Mouse (Mus musculus): Measurements from ENCODE around the gene Celf2.

Celf2 gene

DNA sequence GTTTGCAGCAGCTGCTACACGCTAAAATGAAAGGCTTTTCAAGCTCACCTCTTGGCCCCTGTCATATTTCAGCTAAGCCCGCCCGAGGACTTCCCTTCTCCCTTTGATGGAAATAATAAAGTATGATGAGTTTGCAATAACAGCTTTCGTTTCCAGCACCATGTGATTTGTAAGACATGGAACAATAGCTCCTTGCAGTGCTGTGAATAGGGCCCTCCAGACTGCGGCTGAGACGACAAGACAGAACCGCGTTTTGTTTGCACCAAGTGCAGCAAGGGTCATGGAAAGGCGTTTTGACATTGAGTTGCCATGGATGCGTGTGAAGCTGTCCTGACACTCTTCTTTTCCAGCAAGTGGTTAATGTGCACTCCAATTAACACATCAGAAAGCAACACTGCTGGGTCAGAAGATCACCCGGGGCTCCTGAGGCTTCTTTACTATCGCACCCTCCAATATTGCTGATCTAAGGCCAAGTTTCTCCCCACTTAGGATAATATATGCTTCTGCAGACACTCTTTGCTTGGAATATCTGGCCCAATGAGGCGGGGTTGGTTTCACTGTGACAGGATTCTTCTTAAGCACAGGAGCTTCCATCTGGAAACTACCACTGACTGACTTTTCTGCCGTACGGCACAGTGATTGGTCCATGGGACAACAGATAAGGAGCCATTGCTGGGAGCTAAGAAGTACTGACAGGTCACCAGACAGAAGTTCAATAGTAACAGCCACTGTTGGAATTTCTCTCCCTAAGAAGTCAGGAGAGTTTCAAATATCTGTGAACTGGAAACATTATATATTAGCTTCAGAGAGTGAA lies 301.5 kb downstream of the Celf2 start:
- DNase-seq (ENCODE audit: low read depth, low spot score): no peak

DNA sequence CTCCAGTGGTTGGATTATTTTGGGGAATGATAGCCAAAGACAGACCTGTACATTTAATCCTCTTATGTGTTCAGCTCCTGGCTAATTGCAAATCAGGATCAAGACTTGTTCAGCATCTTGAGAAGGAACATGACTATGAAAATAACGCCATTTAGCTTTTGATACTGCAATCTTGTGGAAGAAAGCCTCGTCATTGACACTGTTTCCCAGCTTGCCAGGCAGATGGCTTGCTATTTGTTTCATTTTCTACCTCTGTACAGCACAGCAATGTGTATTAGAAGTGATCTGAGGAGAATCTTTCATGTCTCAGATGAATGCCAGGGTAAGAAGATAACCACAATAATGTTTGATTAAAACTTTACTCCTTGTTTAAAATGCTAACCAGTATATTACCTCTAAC lies 315.9 kb downstream of the Celf2 start:
- no peak for DNase-seq (ENCODE audit: low read depth, low spot score)

DNA sequence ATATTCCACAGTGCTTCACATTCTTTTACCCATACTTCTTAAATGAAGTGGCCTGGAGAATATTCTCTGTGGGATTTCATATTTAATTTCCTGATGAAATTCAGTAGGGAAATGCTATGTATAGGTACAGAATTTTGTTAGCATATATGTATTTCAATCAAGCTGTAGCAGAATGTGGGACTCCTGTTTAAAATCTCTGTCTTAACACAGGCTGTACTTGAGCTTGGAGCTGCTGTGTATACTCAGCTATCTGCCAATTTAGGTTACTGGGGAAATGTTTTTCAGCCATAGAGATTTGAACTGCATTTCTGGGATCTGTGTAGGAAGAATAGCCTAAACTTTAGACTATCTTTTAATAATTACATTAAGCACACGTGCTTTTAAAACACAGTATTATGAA lies 330.2 kb downstream of the Celf2 start:
- DNase-seq (ENCODE audit: low read depth, low spot score): no peak

DNA sequence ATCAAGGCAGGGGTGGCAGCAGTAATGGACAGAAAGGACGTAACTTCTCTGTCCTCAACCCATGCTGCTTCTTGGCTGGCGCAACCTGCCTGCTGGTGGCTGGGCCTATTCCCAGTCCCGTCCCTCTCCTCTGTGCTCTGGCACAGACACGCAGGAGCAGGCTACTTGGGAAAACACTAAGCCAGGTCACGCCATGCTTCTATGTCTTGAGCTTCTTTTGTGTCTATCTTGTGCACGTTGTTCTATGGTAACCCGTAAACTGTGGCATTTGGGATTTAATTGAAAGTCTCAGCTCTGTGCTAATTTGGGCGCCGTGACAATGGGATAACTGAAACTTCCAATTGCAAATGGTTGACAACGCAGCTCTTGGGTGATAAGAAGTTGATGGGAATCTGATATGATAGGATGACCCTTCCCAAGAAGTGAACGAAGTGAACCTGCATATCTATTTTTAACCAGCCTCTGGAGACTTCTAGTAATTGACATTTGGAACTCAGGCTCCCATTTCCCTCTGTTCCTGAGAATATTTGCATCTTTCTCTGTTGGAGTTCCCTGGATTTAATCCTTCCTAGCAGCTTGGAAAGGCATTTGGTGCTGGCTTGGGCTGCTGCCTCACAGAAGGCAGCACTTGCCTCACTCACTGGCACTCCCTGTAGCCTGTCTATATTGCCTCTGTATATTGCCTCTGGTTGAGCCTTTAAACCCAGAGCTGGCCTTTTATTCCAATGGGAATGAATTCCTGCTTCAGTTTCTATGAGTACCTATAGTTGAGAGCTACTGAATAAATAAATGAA lies 335.9 kb downstream of the Celf2 start:
- no peak for DNase-seq (ENCODE audit: low read depth, low spot score)

DNA sequence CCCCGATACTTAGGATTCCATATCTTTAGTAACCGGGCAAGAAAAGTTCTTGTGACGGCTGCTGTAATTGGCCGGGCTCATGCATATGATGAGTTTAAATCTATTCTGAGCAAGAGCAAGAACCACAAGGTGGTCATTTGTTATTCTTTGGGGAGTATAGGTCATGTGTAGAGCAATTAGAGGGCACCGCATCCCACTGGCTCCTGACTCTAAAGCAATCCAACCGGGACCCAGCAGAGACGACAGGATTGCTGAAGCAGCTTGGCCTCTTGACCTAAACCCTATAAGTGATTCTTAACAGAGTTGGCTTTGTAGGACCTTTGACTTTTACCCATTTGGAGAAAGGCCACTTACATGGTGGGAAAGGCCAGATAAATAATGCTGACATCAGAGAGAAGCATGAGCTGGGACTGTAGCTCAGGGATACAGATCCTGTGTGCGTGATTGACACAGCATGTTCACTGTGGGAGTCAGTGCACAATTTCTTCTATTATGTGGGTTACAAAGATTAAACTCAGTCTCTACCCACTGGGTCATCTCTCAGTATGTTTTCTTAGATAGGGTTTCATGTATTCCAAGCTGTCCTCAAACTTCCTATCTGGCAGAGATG lies 338.2 kb downstream of the Celf2 start:
- no peak for DNase-seq (ENCODE audit: low read depth, low spot score)

DNA sequence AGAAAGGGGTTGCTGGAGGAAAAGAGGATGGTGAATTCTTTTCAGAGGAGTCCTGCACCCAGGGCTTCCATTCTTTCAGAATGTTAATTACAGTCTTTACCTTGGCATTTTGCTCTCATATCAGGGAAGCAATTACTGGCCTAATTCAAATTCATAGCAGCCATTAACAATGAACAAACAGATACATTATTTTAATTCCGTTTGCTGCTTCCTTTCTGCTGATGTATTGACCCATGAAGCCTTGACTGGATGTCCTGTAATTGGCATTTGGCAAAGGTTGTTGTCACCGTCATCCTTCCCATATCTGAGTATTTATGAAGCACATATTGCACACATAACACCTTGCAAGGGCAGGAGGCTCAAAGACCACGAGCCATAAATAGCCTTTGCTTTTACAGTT lies 343.6 kb downstream of the Celf2 start:
- no peak for DNase-seq (ENCODE audit: low read depth, low spot score)

DNA sequence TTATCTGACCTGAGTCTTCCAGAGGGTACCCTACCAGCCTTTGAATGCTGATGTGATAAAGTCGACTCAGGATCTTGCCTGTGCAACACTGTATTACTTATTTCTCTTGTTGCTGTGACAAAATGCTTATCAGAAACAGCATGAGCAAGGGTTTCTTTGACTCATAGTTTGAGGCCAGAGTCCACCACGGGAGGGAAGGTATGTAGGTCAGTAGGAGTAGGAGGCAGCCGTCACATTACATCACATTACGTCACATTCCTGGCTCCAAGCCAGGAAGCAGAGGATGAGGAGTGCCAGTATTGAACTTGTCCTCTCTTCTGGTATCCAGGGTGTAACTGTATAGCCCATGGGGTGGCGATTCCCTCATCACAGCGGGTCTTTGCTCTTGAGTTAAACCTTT lies 349.3 kb downstream of the Celf2 start:
- no peak for DNase-seq (ENCODE audit: low read depth, low spot score)

DNA sequence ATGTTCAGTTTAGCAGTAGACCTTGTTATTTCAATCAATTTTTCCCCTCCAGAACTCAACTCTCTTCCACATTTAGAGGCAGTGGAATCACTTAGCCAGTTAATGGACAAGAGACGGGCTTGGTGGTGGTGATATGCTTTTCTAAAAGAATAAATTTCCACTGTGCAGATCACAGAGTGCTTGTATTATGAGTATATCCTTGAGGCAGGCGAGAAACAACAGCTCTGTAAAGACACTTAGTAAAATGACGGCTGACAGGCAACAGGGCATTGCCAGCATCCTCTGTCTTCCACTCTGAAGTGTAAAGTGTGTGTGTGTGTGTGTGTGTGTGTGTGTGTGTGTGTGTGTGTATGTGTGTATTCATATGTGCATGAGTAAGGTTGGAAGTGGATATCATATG lies 362.1 kb downstream of the Celf2 start:
- no peak for DNase-seq (ENCODE audit: low read depth, low spot score)

DNA sequence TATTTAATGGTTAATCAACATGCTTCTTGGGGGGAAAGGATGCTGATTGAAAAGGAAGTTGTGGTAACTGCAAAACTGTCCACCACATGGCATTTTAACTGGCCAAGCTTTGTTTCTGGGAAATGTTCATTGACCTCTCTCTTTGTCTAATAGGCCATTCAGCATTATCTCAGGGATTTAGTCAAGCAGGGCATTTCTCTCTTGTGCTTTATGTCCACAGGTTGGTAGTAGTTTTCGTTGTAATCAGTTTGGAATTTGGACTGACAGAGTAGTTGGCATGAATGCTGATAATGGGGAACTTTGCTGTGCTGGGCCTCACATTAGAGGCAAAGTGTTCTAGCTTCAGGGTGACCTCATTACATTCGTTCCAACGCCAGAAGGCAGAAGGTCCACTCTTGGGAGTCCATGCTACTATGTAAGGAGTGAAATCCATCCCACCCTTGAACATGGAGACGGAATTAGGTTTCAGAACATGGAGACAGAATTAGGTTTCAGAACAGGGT lies 363.8 kb downstream of the Celf2 start:
- no peak for DNase-seq (ENCODE audit: low read depth, low spot score)

DNA sequence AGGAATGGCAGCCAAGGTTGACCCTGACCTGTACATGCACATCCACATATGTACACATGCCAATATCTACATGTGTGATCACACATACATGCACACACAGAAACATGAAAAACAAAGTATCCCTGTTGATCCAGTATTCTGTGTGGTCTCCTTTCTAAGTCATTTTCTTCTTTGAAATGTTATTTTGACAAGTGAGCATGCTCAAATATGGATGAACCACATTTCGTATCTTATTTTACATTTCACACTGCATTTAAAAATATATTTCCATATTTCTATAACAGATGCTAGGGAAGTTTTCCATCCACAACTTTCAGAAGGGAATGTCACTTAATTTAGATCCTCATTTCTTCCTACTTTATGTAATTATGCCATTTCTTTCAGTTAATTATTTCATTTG lies 364.5 kb downstream of the Celf2 start:
- DNase-seq (ENCODE audit: low read depth, low spot score): no peak

DNA sequence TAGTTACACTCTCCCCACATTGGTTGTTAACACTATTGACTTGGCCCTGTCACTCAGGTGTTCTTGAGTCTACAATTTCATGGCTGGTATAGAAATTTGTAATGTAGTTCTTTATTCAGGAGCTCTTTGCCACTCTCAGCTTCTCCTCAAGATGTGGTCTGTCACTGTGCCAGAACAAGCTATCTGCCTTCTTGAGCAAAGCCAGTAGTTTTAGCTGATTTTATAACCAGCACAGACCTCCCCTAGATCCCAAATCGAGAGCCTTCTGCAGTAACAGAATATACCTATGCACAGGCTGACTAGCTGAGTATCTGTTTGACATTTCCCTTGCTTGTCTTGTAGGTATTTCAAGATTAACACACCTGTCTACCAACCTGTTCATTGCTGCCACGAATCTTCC lies 386.0 kb downstream of the Celf2 start:
- DNase-seq (ENCODE audit: low read depth, low spot score): no peak

DNA sequence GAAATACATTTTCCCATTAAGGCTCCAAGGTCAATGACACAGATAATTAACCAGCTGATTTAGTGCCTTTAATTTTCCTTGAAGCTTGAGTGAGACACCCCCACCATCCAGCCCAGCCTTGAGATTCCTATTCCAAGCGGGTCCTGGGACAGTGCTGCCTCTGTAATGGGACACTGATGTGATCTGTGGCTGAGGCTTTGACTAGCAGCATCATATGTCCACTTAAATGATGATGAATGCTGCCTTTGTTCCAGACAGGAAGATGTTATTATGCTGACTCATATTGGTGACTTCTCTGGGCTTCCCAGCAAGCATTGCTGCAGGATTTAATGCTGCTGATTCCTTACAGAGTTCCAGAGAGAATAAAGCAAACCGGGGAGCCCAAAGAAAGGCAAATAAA lies 393.6 kb downstream of the Celf2 start:
- DNase-seq (ENCODE audit: low read depth, low spot score): no peak

DNA sequence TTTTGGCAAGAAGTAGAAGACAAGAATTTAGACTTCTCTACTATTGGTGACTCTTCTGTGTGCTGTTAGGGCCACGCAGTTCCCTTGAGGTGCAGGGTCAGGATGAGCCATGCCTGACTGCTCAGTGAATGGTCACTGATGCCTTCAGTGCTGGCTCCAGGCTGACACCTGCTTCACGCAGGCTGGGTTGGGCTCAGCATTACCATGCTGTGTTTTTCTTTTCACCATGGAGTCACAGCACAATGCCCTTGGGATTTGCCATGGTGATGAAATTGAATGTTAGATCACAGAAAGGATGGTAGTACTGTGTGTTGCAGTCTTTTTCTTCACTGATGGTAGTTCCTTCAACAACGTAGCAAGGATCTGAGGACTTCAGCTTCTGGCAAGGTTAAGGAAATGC lies 394.2 kb downstream of the Celf2 start:
- no peak for DNase-seq (ENCODE audit: low read depth, low spot score)

DNA sequence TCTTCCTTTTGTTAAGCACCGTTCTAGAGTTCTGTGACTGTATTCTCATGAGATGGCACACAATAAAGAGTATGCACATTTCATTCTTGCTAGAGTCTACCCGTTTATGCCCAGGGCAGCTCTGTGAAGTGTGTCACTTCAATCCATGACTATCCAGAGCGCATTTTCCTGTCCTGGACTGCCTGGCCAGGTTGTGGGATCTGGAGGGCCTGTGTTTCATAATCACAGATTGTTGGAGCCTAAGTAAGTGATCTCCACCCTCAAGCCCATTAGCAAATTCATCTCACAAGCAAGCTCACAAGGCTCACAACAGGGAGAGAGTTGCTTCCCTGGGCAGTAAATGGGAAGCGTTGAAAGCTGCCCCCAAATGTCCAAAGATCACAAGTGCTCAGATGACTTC lies 395.6 kb downstream of the Celf2 start:
- DNase-seq (ENCODE audit: low read depth, low spot score): no peak

DNA sequence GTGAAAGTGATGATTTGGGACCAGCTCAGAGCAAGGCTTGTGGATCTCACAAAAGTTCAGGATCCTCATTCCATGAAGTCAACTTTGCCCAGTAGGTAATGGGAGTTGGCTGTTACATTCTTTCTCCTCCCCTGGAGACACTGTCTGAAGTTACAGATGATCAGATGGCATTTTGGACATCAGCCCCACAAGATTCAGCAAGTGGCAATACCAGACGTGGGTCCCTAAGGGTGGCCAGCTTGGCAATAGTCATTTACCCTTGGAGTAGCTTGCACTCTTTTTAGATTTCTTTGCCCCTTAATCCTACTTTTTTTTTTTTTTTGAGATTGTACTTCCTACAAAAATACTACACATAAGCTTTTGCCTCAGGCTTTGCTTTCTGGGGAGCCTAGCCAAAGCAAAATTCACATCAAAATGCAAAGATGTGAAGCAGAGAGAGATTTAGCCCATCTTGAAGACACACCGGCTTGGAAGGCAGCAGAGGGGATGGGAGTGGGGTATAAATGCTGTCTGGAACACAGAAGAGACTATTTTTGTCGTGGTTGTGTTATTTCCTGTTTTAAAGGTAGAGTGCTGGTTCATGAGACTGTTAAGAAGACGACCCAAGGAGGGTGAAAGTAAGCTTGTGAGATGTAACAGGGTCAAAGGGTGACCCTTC lies 397.1 kb downstream of the Celf2 start:
- DNase-seq (ENCODE audit: low read depth, low spot score): no peak

DNA sequence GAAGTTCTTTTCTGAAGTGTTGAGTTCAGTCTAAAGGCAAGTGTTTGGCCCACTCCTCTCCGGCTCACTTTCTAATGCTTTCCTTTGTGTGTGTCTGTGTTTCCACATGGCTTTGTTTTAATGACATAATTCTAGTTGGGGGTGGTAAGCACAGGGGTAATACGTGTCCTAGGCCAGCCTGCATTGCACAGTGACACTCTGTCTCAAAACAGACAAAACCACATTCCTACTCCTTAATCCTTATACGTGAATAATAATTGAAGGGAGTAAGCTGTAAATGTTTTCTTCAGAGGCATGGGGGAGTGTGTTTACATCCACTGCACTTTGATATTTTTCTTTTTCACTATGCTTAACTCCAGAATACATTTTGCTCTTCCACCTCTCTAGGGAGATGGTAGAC lies 415.9 kb downstream of the Celf2 start:
- DNase-seq (ENCODE audit: low read depth, low spot score): no peak

DNA sequence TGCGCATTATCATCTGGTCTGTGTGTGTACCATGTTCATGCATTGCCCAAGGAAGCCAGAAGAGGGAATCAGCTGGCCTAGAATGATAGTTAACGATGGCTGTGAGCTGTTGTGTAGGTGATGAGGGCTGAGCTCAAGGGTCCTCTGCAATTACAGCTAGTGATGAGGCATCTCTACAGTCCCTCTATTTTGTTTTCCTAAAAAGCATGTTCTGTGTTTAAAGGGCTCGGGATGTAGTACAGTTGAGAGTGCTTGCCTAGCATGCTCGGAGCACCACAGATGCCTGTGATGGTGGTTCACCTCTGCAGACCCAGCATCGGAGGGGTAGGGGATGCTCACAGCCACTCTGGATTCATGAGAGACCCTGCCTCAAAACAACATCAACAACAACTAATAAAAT lies 416.7 kb downstream of the Celf2 start:
- no peak for DNase-seq (ENCODE audit: low read depth, low spot score)

DNA sequence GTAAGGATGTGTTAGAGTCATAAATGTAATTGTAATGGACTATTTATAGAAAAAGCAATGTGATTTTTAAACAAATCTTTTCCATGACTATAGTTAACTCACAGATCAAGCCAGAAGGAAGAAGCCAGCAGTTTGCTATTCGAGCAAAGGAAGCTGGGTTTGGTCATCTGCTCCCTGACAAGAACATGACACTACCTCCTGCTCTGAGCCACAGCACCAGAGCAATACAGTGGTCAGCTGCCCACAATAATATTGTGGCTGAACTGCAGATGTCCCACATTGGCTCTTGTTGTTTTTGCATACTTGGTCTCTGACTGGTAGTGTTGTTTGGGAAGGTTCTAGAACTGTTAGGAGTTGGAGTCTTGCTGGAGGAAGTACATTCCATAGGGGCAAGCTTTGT lies 418.9 kb downstream of the Celf2 start:
- no peak for DNase-seq (ENCODE audit: low read depth, low spot score)

DNA sequence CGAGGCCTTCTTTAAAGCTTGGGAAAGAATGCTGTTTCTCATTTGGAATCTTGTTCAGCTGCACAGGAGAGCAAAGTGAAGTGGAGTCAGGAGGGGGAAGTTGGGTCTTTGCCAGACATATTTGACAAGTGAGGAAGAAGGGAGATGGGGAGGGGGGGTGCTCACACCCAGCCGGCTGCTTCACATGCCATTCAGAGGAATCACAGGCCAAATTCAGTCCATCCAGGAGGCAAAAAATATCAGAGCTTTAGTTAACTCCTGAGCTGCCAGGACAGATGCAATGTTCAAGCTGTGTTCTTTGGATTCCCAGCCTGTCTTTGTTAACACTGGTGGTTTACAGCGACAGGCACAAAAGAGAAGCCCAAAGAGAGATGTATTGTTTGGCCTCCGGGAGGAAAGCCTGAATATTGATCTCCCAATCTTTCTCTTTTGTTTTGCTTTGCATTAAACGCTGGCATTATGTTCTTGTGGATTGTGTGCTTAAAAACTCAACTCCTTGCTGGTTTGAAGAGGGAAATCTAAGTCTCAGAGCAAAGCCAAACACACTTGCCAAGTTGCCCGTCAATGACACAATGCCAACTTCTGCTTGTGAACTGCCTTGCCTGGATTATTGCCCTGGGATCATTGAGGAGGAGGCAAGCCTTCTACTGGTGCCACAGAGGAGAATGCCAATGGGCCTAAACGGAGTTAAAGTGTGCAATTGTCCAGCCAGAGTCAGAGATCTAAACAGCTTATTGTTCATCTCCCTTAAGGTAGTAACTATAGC lies 420.1 kb downstream of the Celf2 start:
- DNase-seq (ENCODE audit: low read depth, low spot score): no peak

DNA sequence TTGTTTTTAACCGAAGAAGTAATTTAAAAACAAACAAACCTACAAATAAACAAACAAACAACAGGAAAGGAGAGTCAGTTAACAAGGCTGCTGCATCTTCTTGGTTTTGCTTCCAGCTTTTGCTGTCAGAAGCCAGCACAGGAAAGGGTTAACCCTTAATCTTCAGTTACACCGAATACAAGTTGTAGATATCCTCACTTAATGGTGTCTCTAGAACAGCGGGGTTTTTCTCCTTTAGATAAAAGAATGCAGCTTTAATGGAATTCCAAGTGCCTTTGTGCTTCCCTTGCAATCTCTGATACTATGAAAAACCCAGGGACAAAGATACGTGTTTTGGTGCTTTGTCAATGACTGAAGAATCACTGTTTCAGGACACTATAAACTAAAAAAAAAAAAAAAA lies 420.8 kb downstream of the Celf2 start:
- DNase-seq (ENCODE audit: low read depth, low spot score): no peak

DNA sequence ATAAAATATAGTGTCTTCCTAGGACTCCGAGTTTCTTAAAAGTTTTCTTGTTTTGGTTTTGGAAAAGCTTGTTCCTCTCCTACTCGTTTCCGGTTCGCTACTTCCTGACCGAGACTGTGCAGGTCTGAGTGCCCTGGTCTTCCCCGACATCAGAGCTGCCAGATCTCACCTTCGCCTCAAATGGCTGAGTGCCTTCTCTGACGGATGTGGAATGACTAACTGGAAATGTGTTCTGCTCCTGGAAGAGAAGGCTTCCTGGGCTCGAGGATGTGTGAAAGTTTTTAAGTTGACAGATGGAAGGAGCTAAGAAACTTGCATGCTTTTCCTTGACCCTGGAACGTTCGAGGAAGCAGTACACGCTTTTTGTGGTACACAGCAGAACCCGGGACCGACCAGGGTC lies 421.9 kb downstream of the Celf2 start:
- no peak for DNase-seq (ENCODE audit: low read depth, low spot score)
